Mouse (Mus musculus): ENCODE results near the gene Rapgef3. TPM values are rescaled to one million over a fixed set of nuclear protein-coding genes. Genes with fewer than 3 reads are reported as not detected.

The Rapgef3 gene
- polyA plus RNA-seq, 1 experiment: 0.88 TPM

- peaks cover 31% of the 10 kb centered on the region for H3K79me2 ChIP-seq (ENCODE audit: control insufficient read depth, insufficient read depth)
- no peak overlapping the region for H3K4me3 ChIP-seq (ENCODE audit: insufficient read depth, poor library complexity, severe bottlenecking)
- no peak overlapping the region for H3ac ChIP-seq (ENCODE audit: control insufficient read depth, insufficient read length, low read depth)
- TF ChIP-seq FOSL1 (IDR thresholded peaks at IDR 0.05; ENCODE audit: insufficient read depth, low read length, poor library complexity, severe bottlenecking) (no peak), MAX (IDR thresholded peaks at IDR 0.05) (no peak)
- peaks cover 15% of the 10 kb centered on the region for H3K79me3 ChIP-seq (ENCODE audit: low read depth)
- H3K36me3 ChIP-seq (ENCODE audit: control insufficient read depth, insufficient read depth): peaks cover 75% of the 10 kb centered on the region
- no peaks in the 10 kb centered on the region for H3K27me3 ChIP-seq (ENCODE audit: control insufficient read depth, insufficient read depth, insufficient read length)
Observed at GRCm38 (mm10) chr15:97808532-97808931, 40.8 kb upstream of the Rapgef3 start.

GRCm38 (mm10) chr15:97807867-97808266 lies 40.1 kb upstream of the Rapgef3 start:
- H3K79me3 ChIP-seq (ENCODE audit: low read depth): peaks cover 9% of the 10 kb centered on the region

GRCm38 (mm10) chr15:97802575-97802974 lies 34.8 kb upstream of the Rapgef3 start:
- no peaks in the 10 kb centered on the region for H3K27me3 ChIP-seq (ENCODE audit: control insufficient read depth, insufficient read depth, insufficient read length)
- H3ac ChIP-seq (ENCODE audit: control insufficient read depth, insufficient read length, low read depth): no peak overlapping the region
- H3K36me3 ChIP-seq (ENCODE audit: control insufficient read depth, insufficient read depth): peaks cover 83% of the 10 kb centered on the region
- TF ChIP-seq USF1 (IDR thresholded peaks at IDR 0.05; ENCODE audit: low read depth) (no peak), MAX (IDR thresholded peaks at IDR 0.05) (no peak), MYOD1 (IDR thresholded peaks at IDR 0.05; ENCODE audit: control insufficient read depth, insufficient read length, low read depth) (no peak), CEBPB (IDR thresholded peaks at IDR 0.05; ENCODE audit: low read depth) (no peak), MYOG (IDR thresholded peaks at IDR 0.05; ENCODE audit: control insufficient read depth, extremely low read depth, insufficient read length) (no peak), CTCF (IDR thresholded peaks at IDR 0.05; ENCODE audit: control insufficient read depth, insufficient read depth, insufficient read length) (no peak), FOSL1 (IDR thresholded peaks at IDR 0.05; ENCODE audit: insufficient read depth, low read length, poor library complexity, severe bottlenecking) (no peak)
- H3K79me3 ChIP-seq (ENCODE audit: low read depth): no peaks in the 10 kb centered on the region
- no peak overlapping the region for H3K4me3 ChIP-seq (ENCODE audit: insufficient read depth, poor library complexity, severe bottlenecking)
- H3K79me2 ChIP-seq (ENCODE audit: control insufficient read depth, insufficient read depth): no peaks in the 10 kb centered on the region

More at GRCm38 (mm10) chr15:97807867-97808266, 40.1 kb upstream of the Rapgef3 start:
- H3K36me3 ChIP-seq (ENCODE audit: control insufficient read depth, insufficient read depth): peaks cover 73% of the 10 kb centered on the region
- TF ChIP-seq USF1 (IDR thresholded peaks at IDR 0.05; ENCODE audit: low read depth): no peak
- TF ChIP-seq MAX (IDR thresholded peaks at IDR 0.05): no peak
- peaks cover 25% of the 10 kb centered on the region for H3K79me2 ChIP-seq (ENCODE audit: control insufficient read depth, insufficient read depth)
- H3ac ChIP-seq (ENCODE audit: control insufficient read depth, insufficient read length, low read depth): no peak overlapping the region
- H3K27me3 ChIP-seq (ENCODE audit: control insufficient read depth, insufficient read depth, insufficient read length): no peaks in the 10 kb centered on the region
- no peak overlapping the region for H3K4me3 ChIP-seq (ENCODE audit: insufficient read depth, poor library complexity, severe bottlenecking)

- Histone ChIP-seq H3K4me3 (ENCODE audit: insufficient read depth, poor library complexity, severe bottlenecking) (no peak overlapping the region), H3K79me2 (ENCODE audit: control insufficient read depth, insufficient read depth) (no peaks in the 10 kb centered on the region), H3K79me3 (ENCODE audit: low read depth) (no peaks in the 10 kb centered on the region), H3ac (ENCODE audit: control insufficient read depth, insufficient read length, low read depth) (no peak overlapping the region), H3K27me3 (ENCODE audit: control insufficient read depth, insufficient read depth, insufficient read length) (no peaks in the 10 kb centered on the region), H3K36me3 (ENCODE audit: control insufficient read depth, insufficient read depth) (peaks cover 83% of the 10 kb centered on the region)
- TF ChIP-seq CEBPB (IDR thresholded peaks at IDR 0.05; ENCODE audit: low read depth) (no peak), FOSL1 (IDR thresholded peaks at IDR 0.05; ENCODE audit: insufficient read depth, low read length, poor library complexity, severe bottlenecking) (no peak), MYOG (IDR thresholded peaks at IDR 0.05; ENCODE audit: control insufficient read depth, extremely low read depth, insufficient read length) (no peak), MAX (IDR thresholded peaks at IDR 0.05) (no peak), USF1 (IDR thresholded peaks at IDR 0.05; ENCODE audit: low read depth) (no peak), MYOD1 (IDR thresholded peaks at IDR 0.05; ENCODE audit: control insufficient read depth, insufficient read length, low read depth) (no peak), CTCF (IDR thresholded peaks at IDR 0.05; ENCODE audit: control insufficient read depth, insufficient read depth, insufficient read length) (no peak)
Observed at GRCm38 (mm10) chr15:97801811-97802210, 34.0 kb upstream of the Rapgef3 start.

GRCm38 (mm10) chr15:97800853-97801252 lies 33.1 kb upstream of the Rapgef3 start:
- no peaks in the 10 kb centered on the region for H3K27me3 ChIP-seq (ENCODE audit: control insufficient read depth, insufficient read depth, insufficient read length)
- H3K79me3 ChIP-seq (ENCODE audit: low read depth): no peaks in the 10 kb centered on the region
- no peak overlapping the region for H3K4me3 ChIP-seq (ENCODE audit: insufficient read depth, poor library complexity, severe bottlenecking)
- H3ac ChIP-seq (ENCODE audit: control insufficient read depth, insufficient read length, low read depth): no peak overlapping the region
- TF ChIP-seq USF1 (IDR thresholded peaks at IDR 0.05; ENCODE audit: low read depth) (no peak), CTCF (IDR thresholded peaks at IDR 0.05; ENCODE audit: control insufficient read depth, insufficient read depth, insufficient read length) (no peak), MAX (IDR thresholded peaks at IDR 0.05) (no peak), MYOG (IDR thresholded peaks at IDR 0.05; ENCODE audit: control insufficient read depth, extremely low read depth, insufficient read length) (no peak), MYOD1 (IDR thresholded peaks at IDR 0.05; ENCODE audit: control insufficient read depth, insufficient read length, low read depth) (no peak), FOSL1 (IDR thresholded peaks at IDR 0.05; ENCODE audit: insufficient read depth, low read length, poor library complexity, severe bottlenecking) (no peak), CEBPB (IDR thresholded peaks at IDR 0.05; ENCODE audit: low read depth) (no peak)
- peaks cover 87% of the 10 kb centered on the region for H3K36me3 ChIP-seq (ENCODE audit: control insufficient read depth, insufficient read depth)
- no peaks in the 10 kb centered on the region for H3K79me2 ChIP-seq (ENCODE audit: control insufficient read depth, insufficient read depth)

- H3K79me3 ChIP-seq (ENCODE audit: low read depth): no peaks in the 10 kb centered on the region
- TF ChIP-seq CEBPB (IDR thresholded peaks at IDR 0.05; ENCODE audit: low read depth): no peak
- no peak for TF ChIP-seq FOSL1 (IDR thresholded peaks at IDR 0.05; ENCODE audit: insufficient read depth, low read length, poor library complexity, severe bottlenecking)
- no peak for TF ChIP-seq MYOG (IDR thresholded peaks at IDR 0.05; ENCODE audit: control insufficient read depth, extremely low read depth, insufficient read length)
- TF ChIP-seq MYOD1 (IDR thresholded peaks at IDR 0.05; ENCODE audit: control insufficient read depth, insufficient read length, low read depth): no peak
- no peak for TF ChIP-seq USF1 (IDR thresholded peaks at IDR 0.05; ENCODE audit: low read depth)
- TF ChIP-seq CTCF (IDR thresholded peaks at IDR 0.05; ENCODE audit: control insufficient read depth, insufficient read depth, insufficient read length): no peak
- no peak for TF ChIP-seq MAX (IDR thresholded peaks at IDR 0.05)
- H3K27me3 ChIP-seq (ENCODE audit: control insufficient read depth, insufficient read depth, insufficient read length): no peaks in the 10 kb centered on the region
- no peaks in the 10 kb centered on the region for H3K79me2 ChIP-seq (ENCODE audit: control insufficient read depth, insufficient read depth)
- no peak overlapping the region for H3ac ChIP-seq (ENCODE audit: control insufficient read depth, insufficient read length, low read depth)
- H3K36me3 ChIP-seq (ENCODE audit: control insufficient read depth, insufficient read depth): peaks cover 87% of the 10 kb centered on the region
- no peak overlapping the region for H3K4me3 ChIP-seq (ENCODE audit: insufficient read depth, poor library complexity, severe bottlenecking)
Observed at GRCm38 (mm10) chr15:97799446-97799845, 31.7 kb upstream of the Rapgef3 start.

Data from C2C12 (cell line).